In the genomic region with DNA sequence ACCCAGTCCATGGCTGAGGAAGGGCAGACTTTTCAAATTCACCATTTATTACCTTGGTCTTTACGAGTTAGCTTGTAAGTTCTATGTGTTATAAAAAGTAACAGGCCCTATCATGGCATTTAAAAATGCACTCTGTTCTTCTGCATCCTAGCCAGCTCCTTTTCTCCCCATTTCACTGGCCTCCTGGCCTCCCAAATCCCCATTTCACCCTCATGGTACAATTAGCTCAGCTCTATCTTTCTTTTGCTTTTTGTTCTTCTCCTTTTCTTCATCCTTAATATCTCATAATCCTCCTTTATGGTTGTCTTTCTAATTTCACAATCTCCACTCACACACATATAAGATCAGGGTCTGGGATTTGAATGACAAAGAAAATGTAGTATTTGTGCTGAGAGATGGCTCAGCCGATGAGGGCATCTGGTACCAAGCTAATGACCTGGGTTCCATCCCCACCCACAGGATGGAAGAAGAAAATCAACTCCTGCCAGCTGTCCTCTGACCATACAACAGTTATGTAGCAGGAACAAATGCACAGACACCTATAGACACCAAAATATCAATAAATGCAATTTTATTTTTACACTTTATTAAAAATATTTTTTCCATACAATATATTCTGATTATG, we compare ENCODE assay signal across 14 mouse cellular contexts. TPM values are rescaled to one million over a fixed set of nuclear protein-coding genes. Genes with fewer than 3 reads are reported as not detected.
DNase-seq lines count a peak whose midpoint lies in the region; ATAC-seq lines count a peak whose summit lies in the region.
"Had no signal": no experiment of that assay in that cellular context is flagged by ENCODE, and none has a peak within 500 bp of the region (broad histone marks: within the 10 kb centered on the region; RNA-seq: fewer than 3 reads in every experiment).

No protein-coding gene starts in this region.

- no peak overlapping the region for H3K4me3 ChIP-seq in hindbrain, embryonic 11.5 days (ENCODE audit: low read depth, low read length)
- H3K4me3 ChIP-seq in hindbrain, embryonic 10.5 days: no peak overlapping the region
- no peak overlapping the region for H3K4me3 ChIP-seq in hindbrain, embryonic 16.5 days (ENCODE audit: low read length)

- WGBS in hindbrain, embryonic 11.5 days: 66% methylated on average over 2 of the region's 2 CpGs
- 63% methylated on average over 2 of the region's 2 CpGs for WGBS in hindbrain, embryonic 10.5 days
- 52% methylated on average over 2 of the region's 2 CpGs for WGBS in hindbrain, embryonic 16.5 days

- H3K9me3 ChIP-seq in hindbrain, embryonic 11.5 days (ENCODE audit: control insufficient read depth, low read length): no peaks in the 10 kb centered on the region
- H3K9me3 ChIP-seq in hindbrain, embryonic 10.5 days: no peaks in the 10 kb centered on the region
- no peaks in the 10 kb centered on the region for H3K9me3 ChIP-seq in hindbrain, embryonic 16.5 days (ENCODE audit: control insufficient read depth, low read length)

- no peak overlapping the region for H3K4me2 ChIP-seq in hindbrain, embryonic 11.5 days (replicated peaks; ENCODE audit: low read depth, low read length)
- H3K4me2 ChIP-seq in hindbrain, embryonic 16.5 days (ENCODE audit: low read length): no peak overlapping the region

- H3K9ac ChIP-seq in hindbrain, embryonic 11.5 days (ENCODE audit: low read depth, low read length): no peak overlapping the region
- no peak overlapping the region for H3K9ac ChIP-seq in hindbrain, embryonic 16.5 days (ENCODE audit: low read depth, low read length)
- H3K9ac ChIP-seq: liver, embryonic 14.5 days had no signal

- no peak for DNase-seq in hindbrain, embryonic 11.5 days (ENCODE audit: low spot score)
- DNase-seq in hindbrain, embryonic 10.5 days (ENCODE audit: low spot score): no peak
- peak; percentile 48 for DNase-seq in cerebellum, adult 8-10 months
- peak; percentile 32 for DNase-seq in retina, postnatal 1 day
- no peak for DNase-seq in right cerebral cortex, postnatal 4 days
- no peak for DNase-seq in adrenal gland, postnatal 4 days (ENCODE audit: low spot score in 2 of 2)
- DNase-seq in spleen, postnatal 4 days (ENCODE audit: low spot score in 2 of 2): no peak
- DNase-seq: adrenal gland, postnatal 10 days; heart, postnatal 14 days; kidney, postnatal 25 days; lung, postnatal 4 days had no signal

- peak; percentile 48 for ATAC-seq in hindbrain, embryonic 11.5 days (ENCODE audit: low FRiP score)
- peak; percentile 62; the same call in 1 of the 2 replicates for ATAC-seq in hindbrain, embryonic 16.5 days

- no peak overlapping the region for H3K27ac ChIP-seq in hindbrain, embryonic 11.5 days (ENCODE audit: low read depth, low read length)
- H3K27ac ChIP-seq in hindbrain, embryonic 10.5 days: no peak overlapping the region
- H3K27ac ChIP-seq in hindbrain, embryonic 16.5 days (ENCODE audit: low read depth, low read length): no peak overlapping the region; the same call in 1 of the 2 replicates
- H3K27ac ChIP-seq: liver, embryonic 14.5 days had no signal

- no peaks in the 10 kb centered on the region for H3K4me1 ChIP-seq in hindbrain, embryonic 11.5 days (replicated peaks; ENCODE audit: control insufficient read depth, insufficient read depth, low read length)
- no peaks in the 10 kb centered on the region for H3K4me1 ChIP-seq in hindbrain, embryonic 10.5 days (replicated peaks)
- H3K4me1 ChIP-seq in hindbrain, embryonic 16.5 days (ENCODE audit: control insufficient read depth, insufficient read depth, low read depth, low read length): no peaks in the 10 kb centered on the region

- no peaks in the 10 kb centered on the region for H3K27me3 ChIP-seq in hindbrain, embryonic 11.5 days (ENCODE audit: control insufficient read depth, insufficient read depth, low read length)
- no peaks in the 10 kb centered on the region for H3K27me3 ChIP-seq in hindbrain, embryonic 10.5 days (ENCODE audit: insufficient read depth, poor library complexity, severe bottlenecking)
- no peaks in the 10 kb centered on the region for H3K27me3 ChIP-seq in hindbrain, embryonic 16.5 days (replicated peaks; ENCODE audit: control insufficient read depth, insufficient read depth, low read length)

- H3K36me3 ChIP-seq in hindbrain, embryonic 11.5 days (ENCODE audit: control insufficient read depth, insufficient read depth, low read length): no peaks in the 10 kb centered on the region
- no peaks in the 10 kb centered on the region for H3K36me3 ChIP-seq in hindbrain, embryonic 10.5 days
- no peaks in the 10 kb centered on the region for H3K36me3 ChIP-seq in hindbrain, embryonic 16.5 days (ENCODE audit: control insufficient read depth, insufficient read depth, low read length)

RNA-seq across cellular contexts. Expression of gene Tram1l1, which starts 48.1 kb away (rescaled TPM):
- 32.4 and 32.6 TPM in 2 replicates for polyA plus RNA-seq in hindbrain, embryonic 11.5 days (2014; fragmentation: Nextera tagmentation; extraction: Ambion mirVana)
- 14.7 and 22.1 TPM in 2 replicates for polyA plus RNA-seq in hindbrain, embryonic 10.5 days (2016; fragmentation: Nextera tagmentation; extraction: Ambion mirVana)
- polyA plus RNA-seq in hindbrain, embryonic 16.5 days (2015; fragmentation: Nextera tagmentation; extraction: Ambion mirVana): 47.0 and 48.2 TPM in 2 replicates
- 1 to 10 TPM; 5.3 TPM for total RNA-seq in adrenal gland, postnatal 4 days (2021)
- total RNA-seq: granulocyte monocyte progenitor cell, adult 5-6 weeks had no signal

Comparison
In these comparisons a context has a peak if more than half of its experiments do, and no peak if none do; other contexts are left out.
1. DNase-seq: peak in cerebellum, adult 8-10 months (single experiment) and retina, postnatal 1 day (single experiment); none in hindbrain, embryonic 11.5 days (single experiment), hindbrain, embryonic 10.5 days (single experiment), right cerebral cortex, postnatal 4 days (single experiment), adrenal gland, postnatal 4 days (0 of 2) and spleen, postnatal 4 days (0 of 2).